Mouse (Mus musculus): ENCODE results near the gene Gm39566.

Gene Gm39566

DNA sequence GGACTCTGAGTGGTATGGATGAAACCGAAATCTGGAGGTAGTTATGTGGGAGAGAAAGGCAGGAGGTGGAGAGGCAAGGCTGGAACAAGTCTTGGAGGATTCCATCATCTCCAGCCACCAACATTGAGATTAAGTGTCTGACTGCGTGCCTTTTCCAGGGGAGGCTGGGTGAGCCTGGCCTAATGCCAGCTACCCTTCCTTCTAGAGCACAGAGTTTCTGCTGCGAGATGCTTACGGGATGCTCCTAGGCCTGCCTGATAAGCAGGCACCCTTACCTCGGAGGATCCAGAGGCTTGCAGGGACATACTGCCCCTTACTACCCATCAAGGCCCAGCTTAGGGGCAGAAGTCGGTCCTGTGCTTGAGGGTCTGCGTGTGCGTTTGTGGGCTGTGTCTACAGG, 18.5 kb upstream of the Gm39566 start:
- no peak for DNase-seq

DNA sequence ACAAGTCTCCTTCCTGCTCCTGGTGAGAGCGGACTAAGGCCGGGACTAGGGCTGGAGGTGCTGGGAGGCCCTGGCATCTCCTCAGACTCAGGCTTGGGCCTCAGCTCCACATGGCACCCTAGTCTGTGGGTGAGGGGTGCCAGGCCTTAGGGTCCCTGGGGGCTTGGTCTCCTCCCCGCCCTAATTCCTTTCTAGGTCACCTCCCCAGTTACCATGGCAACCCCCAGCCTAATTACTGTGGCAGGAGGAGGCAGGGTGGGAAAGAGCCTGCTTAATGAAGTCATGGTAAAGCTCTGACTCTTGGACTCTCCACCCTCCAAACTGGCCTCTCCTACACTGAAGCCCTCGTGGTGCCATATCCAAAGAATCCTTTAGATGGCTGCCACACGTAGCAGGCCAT, 13.7 kb upstream of the Gm39566 start:
- DNase-seq = no peak

- DNase-seq = no peak
Observed at GRCm38 (mm10) chr11:69823456-69823855, 8.4 kb upstream of the Gm39566 start.

- no peak for DNase-seq
Observed at GRCm38 (mm10) chr11:69822080-69822479, 7.0 kb upstream of the Gm39566 start, which contains the start of gene Spem1. Gene Spem1, minus strand, starts transcription at chr11:69822180.

- no peak for DNase-seq
Observed at GRCm38 (mm10) chr11:69818871-69819270, 3.8 kb upstream of the Gm39566 start.

DNA sequence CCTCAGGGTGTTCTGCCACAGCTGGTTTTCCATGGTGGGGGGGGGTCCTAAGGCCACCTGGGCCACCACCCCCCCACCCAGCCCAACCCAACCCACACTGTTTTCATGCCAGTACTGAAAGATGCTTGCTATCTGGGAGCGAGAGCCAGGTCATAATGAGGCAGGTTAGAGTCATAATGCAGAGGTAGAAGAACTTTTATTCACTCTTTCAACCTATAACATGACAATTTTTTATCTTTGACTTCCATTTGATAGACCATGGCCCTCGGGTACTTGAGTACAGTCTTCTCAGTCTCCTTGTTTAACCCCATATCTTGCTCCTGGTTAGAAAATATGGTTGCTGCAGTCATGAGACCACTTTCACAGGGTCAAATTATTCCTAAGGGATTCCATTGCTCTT, 3.3 kb upstream of the Gm39566 start, which contains the start of gene Spem2:
Gene Spem2, minus strand, starts transcription at position 101 of the 400 bp plus-strand sequence.
- DNase-seq = no peak

DNA sequence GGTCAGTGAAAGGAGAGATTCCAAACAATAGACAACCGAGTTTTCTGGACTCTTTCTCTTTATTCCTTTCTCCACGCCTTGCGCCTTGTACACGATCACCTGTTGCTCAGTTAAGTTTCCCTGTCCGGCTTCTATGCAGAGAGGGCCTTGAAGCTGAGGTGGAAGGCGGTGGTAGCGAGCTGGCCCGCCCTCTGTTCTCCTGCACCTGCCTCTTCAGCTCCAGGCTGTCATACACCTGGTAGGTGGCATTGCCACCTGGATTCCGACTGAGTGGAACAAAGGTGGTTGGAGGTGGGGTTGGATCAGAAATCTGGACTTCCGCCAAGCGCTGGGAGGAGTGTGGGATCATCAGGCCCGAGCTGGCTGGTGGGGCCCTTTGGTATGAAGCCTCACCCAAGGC, 1.4 kb upstream of the Gm39566 start:
- no peak for DNase-seq

- DNase-seq = no peak
Observed at GRCm38 (mm10) chr11:69810280-69810679, 4.8 kb downstream of the Gm39566 start.

GRCm38 (mm10) chr11:69807641-69808040, 7.5 kb downstream of the Gm39566 start:
- no peak for DNase-seq

- DNase-seq = no peak
Observed at GRCm38 (mm10) chr11:69806378-69806777, 8.7 kb downstream of the Gm39566 start.

DNA sequence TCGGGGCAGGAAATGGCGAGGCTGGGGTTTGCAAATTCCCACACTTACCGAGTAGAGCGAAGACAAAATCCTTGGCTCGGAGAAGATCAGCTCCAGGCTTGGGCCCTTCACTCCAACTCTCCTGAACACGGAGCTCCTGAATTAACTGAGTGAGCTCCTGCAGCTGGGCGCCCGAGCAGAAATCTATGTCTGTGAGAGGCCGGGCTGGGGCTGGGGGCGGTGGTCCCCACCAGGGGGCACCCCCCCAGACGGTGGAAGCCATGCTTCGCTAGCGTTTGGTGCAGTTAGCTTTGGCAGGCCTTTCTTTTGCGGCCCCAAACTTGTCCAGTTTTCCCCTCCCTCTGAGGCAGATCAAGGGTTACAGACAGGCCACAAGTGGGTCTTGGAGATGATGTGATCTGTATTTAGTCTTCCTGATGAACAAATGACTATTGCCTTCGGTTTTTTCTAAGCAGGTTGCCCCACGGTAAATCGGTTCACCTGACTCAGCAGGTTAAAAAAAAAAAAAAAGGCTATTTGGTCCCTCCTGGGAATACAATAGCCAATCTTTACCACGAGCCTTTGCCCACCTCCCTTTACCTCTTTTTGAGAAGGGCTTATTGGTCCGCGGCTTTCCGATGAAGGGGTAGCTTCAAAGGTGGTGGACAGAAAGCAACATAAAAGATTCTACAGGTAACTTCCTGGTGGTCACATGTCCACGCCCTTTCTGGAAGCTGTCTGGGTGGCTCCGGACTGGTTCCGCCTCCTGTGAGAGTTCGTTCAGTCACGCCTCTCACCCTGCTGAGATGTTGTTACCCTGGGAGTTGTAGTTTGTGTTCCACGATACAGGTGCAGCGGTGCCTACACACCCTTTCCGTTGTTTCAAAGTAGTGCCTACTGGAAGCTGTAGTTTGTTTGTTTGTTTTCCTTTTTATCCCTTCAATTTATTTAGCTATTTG, 9.9 kb downstream of the Gm39566 start, which contains the start of gene Tmem102:
Gene Tmem102, minus strand, starts transcription at position 653 of the 938 bp plus-strand sequence.
- peak; percentile 86 for DNase-seq

DNA sequence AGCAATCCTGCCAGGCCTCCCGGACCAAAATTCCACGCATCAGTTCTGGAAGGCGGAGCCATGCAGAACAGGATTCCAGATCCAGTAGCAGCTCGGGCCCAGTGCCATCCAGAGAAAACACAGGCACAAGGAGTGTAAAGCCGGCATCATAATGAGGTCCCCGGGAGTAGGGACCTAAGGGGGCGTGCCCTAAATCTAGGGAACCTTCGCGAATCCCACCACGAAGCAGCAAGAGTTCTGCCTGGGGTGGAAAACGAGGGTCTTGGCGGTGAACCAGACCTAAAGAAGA, 10.5 kb downstream of the Gm39566 start:
- peak; percentile 57 for DNase-seq

DNA sequence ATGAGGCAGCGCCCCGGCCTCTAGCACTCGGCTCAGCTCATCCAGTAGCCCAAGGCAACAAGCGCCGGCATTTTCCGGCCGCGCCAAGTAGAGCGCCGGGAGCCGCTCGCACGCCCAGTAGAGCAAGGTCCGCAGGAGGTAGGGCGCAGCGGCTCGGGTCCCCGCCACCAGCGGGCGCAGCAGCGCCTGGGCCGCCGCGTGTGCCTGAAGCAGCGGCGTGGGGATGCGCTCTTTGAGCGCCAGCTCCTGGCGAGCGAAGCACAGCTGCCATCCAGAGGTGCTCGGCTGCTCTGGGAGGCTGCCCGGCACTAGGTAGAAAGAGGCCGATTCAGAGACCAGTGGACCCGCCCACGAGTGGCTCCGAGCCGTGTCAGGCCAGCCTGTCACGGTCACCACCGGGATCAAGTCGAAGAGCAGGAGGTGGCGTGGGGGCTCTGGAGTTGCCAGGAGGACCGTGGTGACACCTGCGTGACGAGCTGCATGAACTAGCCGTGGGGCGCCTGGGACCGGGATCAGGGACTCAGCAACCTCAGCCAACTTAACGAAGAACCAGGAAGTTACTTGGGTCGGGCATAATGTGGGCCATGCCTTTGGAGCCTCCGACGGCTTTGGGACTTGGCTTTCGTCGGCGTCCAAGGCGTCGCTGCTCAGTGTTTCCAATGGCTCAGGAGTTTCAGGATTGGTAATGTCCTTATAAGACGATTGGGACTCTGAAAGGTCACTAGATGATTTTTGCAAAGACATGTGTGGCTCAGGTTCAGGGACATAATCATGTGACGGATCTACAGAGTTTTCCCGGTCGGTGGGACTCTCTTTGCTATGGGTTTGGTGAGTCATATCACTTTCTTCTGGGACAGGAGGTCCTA, 11.1 kb downstream of the Gm39566 start:
- DNase-seq = peak; percentile 88

DNA sequence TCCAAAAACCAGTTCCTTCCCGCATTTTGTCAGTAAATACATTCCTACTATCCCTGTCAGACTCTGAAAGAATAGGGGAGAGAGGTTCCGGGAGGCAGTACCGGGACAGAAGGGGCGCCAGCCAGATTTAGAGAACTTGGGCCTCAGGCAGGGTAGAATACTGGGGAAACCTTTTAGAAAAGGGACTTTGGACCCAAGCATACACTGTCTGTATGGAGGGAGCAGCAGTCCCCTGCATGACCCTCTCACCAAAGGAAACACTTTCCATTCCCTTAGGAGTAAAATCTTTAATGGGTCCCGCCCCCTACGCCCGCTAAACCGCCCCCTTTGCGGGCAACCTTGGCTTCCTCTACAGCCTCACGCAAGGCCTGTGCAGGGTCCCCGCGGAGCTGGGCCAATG, 11.8 kb downstream of the Gm39566 start:
- no peak for DNase-seq

- peak; percentile 90 for DNase-seq
Observed at GRCm38 (mm10) chr11:69802648-69803105, 12.4 kb downstream of the Gm39566 start.

GRCm38 (mm10) chr11:69801379-69801977, 13.6 kb downstream of the Gm39566 start, which contains the start of gene Fgf11:
Gene Fgf11, minus strand, starts transcription at chr11:69801857.
- peak; percentile 24 for DNase-seq

GRCm38 (mm10) chr11:69800392-69801197, 14.5 kb downstream of the Gm39566 start:
- DNase-seq = peak; percentile 79

DNA sequence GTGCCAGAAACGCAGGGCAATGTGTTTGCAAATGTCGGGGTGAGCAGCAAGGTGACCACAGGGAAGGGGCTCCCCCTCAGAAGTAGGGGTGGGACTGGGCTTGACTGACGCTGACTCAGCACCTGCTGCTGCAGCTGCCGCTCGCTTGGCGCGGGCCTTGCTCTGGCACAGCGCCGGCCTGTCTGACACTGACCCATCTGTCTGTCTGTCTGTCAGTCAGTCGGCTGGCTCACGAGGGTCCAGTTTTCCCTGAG, 15.0 kb downstream of the Gm39566 start:
- DNase-seq = peak; percentile 32

- DNase-seq = no peak
Observed at GRCm38 (mm10) chr11:69799394-69800137, 15.5 kb downstream of the Gm39566 start.

GRCm38 (mm10) chr11:69797924-69798323, 17.2 kb downstream of the Gm39566 start:
- no peak for DNase-seq

DNA sequence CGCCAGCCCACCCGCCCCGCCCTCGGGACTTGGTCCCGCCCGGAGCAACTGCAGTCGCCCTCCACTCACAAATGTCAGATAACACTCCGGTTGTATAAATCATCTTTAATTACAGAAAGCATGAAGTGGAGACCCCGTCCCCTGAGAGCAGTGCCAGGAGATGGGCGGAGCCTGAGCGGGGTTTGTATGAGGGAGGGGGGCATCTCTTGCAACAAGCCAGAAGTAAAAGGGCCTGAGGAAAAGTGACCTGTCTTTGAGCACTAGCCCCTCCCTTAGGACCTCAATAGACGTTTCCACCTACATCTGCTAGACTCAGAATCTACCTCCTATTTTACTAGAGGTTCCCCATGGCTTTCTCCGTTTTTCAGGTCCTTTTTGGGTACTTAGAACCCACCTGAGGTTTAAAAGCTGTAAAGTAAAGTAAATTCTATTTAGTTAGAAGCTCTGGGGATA, 19.1 kb downstream of the Gm39566 start:
- DNase-seq = no peak

All from kidney, postnatal 14 days (tissue).